Mouse (Mus musculus) forebrain, embryonic 11.5 days (tissue): ENCODE data around the gene Svs1. TPM values are rescaled to one million over a fixed set of nuclear protein-coding genes. Genes with fewer than 3 reads are reported as not detected.

Experiments
- ATAC-seq: fragments of 200-750 bp; cut with Nextera tagmentation; replicated peaks from 2 replicates; pipeline ENCODE4 v1.8.0; 2017; ENCODE audit warnings: moderate TSS enrichment; ENCODE audit not compliant: low FRiP score
- DNase-seq: peaks from one replicate; pipeline ENCODE4 v3.0.0-alpha.2; 2017; ENCODE audit warnings: low spot score
- H3K27ac ChIP-seq: fragments of 300-500 bp; sonication (generic); 2 replicates; pipeline ENCODE4 v1.5.1; 2014; ENCODE audit warnings: low read depth, low read length
- H3K27me3 ChIP-seq: fragments of 300-500 bp; sonication (generic); 2 replicates; pipeline ENCODE4 v1.6.1; 2014; ENCODE audit warnings: mild to moderate bottlenecking, low read length, mixed read lengths; ENCODE audit not compliant: control insufficient read depth, insufficient read depth
- H3K36me3 ChIP-seq: fragments of 300-500 bp; sonication (generic); 2 replicates; pipeline ENCODE4 v1.6.1; 2014; ENCODE audit warnings: mild to moderate bottlenecking, low read length, moderate library complexity, mixed read lengths; ENCODE audit not compliant: control insufficient read depth, insufficient read depth
- H3K4me1 ChIP-seq: fragments of 300-500 bp; sonication (generic); replicated peaks from 2 replicates; pipeline ENCODE4 v1.6.1; 2014; ENCODE audit warnings: low read length, mixed read lengths; ENCODE audit not compliant: control insufficient read depth, insufficient read depth
- H3K4me2 ChIP-seq: fragments of 300-500 bp; sonication (generic); 2 replicates; pipeline ENCODE4 v1.6.1; 2014; ENCODE audit warnings: low read depth, mild to moderate bottlenecking, low read length, moderate library complexity, mixed read lengths; ENCODE audit not compliant: severe bottlenecking
- H3K4me3 ChIP-seq: fragments of 300-500 bp; sonication (generic); 2 replicates; pipeline ENCODE4 v1.5.1; 2014; ENCODE audit warnings: low read depth, low read length
- H3K9ac ChIP-seq: fragments of 300-500 bp; sonication (generic); 2 replicates; pipeline ENCODE4 v1.6.1; 2014; ENCODE audit warnings: low read length
- H3K9me3 ChIP-seq: fragments of 300-500 bp; sonication (generic); 2 replicates; pipeline ENCODE4 v1.6.1; 2016; ENCODE audit warnings: low read length, mixed read lengths; ENCODE audit not compliant: control insufficient read depth
- WGBS: fragments of 180-500 bp; shearing (Covaris S2); extraction: QIAGEN DNeasy Blood & Tissue Kit; methylation state at CpG from one replicate; pipeline ENCODE4 v1.1.7; 2014; 5-methylcytosine and 5-hydroxymethylcytosine counted together
- polyA plus RNA-seq: library from polyadenylated mRNA; unstranded; fragments of >200 nt; fragmentation: Nextera tagmentation; extraction: Ambion mirVana; gene quantifications from 2 replicates; pipeline ENCODE4 v1.2.1, GENCODE M21; 2014

Gene Svs1
- polyA plus RNA-seq, 1 experiment from 2014 or later, result not detected

DNA sequence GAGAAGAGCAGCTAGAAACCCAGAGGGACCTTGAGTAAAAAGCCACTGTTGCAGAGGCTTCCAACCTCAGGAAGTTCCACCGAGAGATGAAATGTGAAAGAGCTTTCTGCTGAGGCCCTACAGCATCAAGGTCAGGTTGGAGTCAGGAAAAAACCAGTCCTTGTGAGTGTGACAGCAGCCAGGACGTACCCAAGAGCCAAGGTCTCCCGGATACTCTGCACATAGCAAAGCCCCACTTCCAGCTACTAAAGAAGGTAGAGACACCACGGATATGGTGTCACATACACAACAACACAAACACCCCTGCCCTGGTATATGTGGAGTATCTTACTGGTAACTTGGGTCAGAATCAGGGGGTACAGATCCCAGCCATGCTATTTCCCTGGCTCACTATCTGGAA is 12.1 kb downstream of the Svs1 start:
- ATAC-seq (no peak), DNase-seq (no peak)
- no peak overlapping the region for H3K27ac ChIP-seq
- no peaks in the 10 kb centered on the region for H3K4me1 ChIP-seq
- H3K9me3 ChIP-seq, result no peaks in the 10 kb centered on the region
- H3K4me2 ChIP-seq, result no peak overlapping the region
- H3K27me3 ChIP-seq, result no peaks in the 10 kb centered on the region
- no peak overlapping the region for H3K4me3 ChIP-seq
- no peak overlapping the region for H3K9ac ChIP-seq
- H3K36me3 ChIP-seq, result no peaks in the 10 kb centered on the region
- WGBS, result 90% methylated on average over 4 of the region's 4 CpGs

DNA sequence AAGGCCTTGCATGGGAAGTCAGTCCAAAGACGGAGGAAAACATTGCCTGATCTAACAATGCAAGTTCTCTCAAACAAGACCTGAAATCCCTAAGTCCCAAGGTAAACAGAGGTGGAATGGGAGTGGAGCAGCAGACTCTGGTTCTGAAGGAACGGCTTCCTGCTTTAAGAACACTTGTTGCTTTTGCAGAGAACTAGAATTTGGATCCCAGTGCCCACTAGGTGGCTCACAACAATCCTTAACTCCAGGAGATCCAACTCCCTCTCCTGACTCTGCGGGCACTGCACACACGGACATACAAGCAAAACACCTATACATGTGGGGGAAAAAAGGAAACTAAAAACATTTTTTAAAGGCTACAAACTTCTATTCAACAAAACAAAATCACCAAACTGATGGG is 16.7 kb downstream of the Svs1 start:
- H3K27ac ChIP-seq, result no peak overlapping the region
- DNase-seq (no peak), ATAC-seq (no peak)
- H3K4me2 ChIP-seq, result no peak overlapping the region
- no peaks in the 10 kb centered on the region for H3K27me3 ChIP-seq
- H3K4me3 ChIP-seq, result no peak overlapping the region
- H3K36me3 ChIP-seq, result no peaks in the 10 kb centered on the region
- WGBS, result 47% methylated on average over 4 of the region's 4 CpGs
- H3K9ac ChIP-seq, result no peak overlapping the region
- no peaks in the 10 kb centered on the region for H3K9me3 ChIP-seq
- no peaks in the 10 kb centered on the region for H3K4me1 ChIP-seq

DNA sequence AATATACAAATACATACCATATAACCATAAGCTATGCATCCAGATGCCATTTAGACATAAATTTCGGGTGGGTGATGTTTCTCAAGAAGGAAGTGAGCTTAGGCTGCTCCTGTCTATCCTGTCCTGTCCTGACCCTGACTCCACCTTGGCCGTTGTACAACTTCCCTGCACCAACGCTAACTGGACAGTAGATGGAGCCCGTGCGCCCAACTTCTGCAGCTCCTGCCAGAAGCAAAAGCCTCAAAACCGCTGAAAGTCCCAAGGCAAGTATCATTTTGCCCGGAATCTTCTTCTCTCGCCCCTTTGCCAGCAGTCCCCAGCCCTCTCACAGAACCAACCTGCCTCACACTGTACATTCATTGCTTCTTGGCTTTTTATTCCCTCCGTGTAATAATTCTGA is 21.3 kb downstream of the Svs1 start:
- under 1% methylated on average over 9 of the region's 9 CpGs for WGBS
- Histone ChIP-seq H3K4me1 (no peaks in the 10 kb centered on the region), H3K27me3 (no peaks in the 10 kb centered on the region), H3K9me3 (peaks cover 3% of the 10 kb centered on the region; the same call in 1 of the 2 replicates), H3K4me3 (peak overlapping the region; percentile 15; the same call in 1 of the 2 replicates), H3K9ac (no peak overlapping the region), H3K36me3 (no peaks in the 10 kb centered on the region), H3K4me2 (peak overlapping the region; percentile 39), H3K27ac (no peak overlapping the region)
- DNase-seq, result peak; percentile 87
- ATAC-seq, result 0 out of 2 replicates have a peak, but pooled peaks have one; percentile 33

DNA sequence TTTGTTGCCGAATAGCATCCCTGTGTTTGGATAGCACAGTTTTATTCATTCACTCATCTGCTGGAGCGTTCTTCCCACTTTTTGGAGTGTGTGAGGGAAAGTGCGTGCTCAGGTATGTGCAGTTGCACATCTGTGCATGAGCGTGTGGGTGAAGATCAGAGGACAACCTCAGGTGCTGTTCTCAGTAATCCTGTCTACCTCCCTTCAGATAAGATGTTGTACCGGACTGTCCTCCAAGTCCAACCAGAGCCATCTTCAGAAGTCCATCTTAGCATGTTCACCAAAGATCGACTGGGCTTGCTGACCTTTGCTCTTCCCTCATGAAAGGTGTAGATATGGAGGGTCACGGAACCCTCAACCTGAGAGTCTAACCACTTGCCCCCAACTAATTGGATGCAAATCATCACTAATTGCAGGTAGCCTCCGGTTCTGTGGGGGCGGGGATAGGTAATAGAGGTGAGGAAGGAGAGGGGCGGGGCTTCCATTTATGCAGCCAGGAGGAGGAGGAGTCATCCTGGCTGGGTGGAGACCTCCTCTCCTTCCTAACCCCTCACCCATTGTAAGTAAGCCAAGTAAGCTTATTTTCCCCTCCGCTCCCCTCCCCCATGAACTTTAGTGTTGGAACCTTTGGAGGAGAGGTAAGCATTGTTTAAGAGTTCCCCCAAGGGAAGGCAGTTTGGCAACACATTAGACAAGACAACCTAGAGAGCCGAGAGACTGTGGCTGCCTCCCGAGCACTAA is 21.9 kb downstream of the Svs1 start:
- Histone ChIP-seq H3K4me2 (peak overlapping the region; percentile 39), H3K9me3 (peaks cover 3% of the 10 kb centered on the region; the same call in 1 of the 2 replicates), H3K27ac (no peak overlapping the region), H3K4me1 (no peaks in the 10 kb centered on the region), H3K27me3 (no peaks in the 10 kb centered on the region), H3K9ac (no peak overlapping the region), H3K4me3 (peak overlapping the region; percentile 15; the same call in 1 of the 2 replicates), H3K36me3 (no peaks in the 10 kb centered on the region)
- peak; percentile 51 for DNase-seq
- 27% methylated on average over 13 of the region's 13 CpGs for WGBS
- ATAC-seq, result peak; percentile 65

DNA sequence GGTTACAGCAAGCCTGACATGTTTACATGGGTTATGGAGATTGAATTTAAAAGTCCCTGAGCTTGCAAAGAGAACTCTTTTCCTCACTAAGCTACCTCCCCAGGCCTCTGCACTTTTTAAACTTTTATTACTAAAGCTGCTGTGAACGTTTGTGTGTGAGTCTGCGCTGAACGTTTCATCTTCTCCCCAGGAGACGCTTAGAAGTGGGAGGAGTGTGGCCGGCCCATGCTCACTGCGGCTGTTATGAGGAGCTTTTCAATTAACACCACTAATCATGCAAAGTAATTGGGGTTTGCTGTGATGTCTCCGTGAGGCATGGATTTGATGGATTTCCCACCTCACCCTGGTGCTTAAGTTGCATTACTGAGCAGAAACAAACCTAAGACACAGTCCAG is 22.5 kb downstream of the Svs1 start:
- 28% methylated on average over 7 of the region's 7 CpGs for WGBS
- Histone ChIP-seq H3K9me3 (peaks cover 3% of the 10 kb centered on the region; the same call in 1 of the 2 replicates), H3K27ac (no peak overlapping the region), H3K9ac (no peak overlapping the region), H3K27me3 (no peaks in the 10 kb centered on the region), H3K4me2 (peak overlapping the region; percentile 39; the same call in 1 of the 2 replicates), H3K4me3 (no peak overlapping the region), H3K36me3 (no peaks in the 10 kb centered on the region), H3K4me1 (no peaks in the 10 kb centered on the region)
- peak; percentile 51; the same call in 1 of the 2 replicates for ATAC-seq
- DNase-seq, result no peak

DNA sequence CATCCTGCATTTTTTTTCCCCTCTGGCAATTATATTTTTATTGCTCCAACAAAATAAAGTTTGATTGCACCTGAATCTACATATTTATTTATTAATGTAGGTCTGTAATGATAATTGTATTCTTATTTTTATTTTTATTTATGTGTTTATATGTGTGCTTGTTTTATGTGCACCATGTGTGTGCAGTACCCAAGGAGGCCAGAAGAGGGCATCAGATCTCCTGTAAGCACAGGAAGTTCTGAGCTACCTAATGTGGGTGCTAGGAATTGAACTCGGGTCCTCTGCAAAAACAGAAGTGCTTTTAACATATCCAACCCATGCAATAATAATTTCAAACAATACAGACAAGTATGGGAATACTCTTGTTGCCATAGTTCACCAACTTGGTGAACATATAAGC is 23.0 kb downstream of the Svs1 start:
- H3K9me3 ChIP-seq, result peaks cover 3% of the 10 kb centered on the region; the same call in 1 of the 2 replicates
- H3K4me3 ChIP-seq, result no peak overlapping the region
- H3K36me3 ChIP-seq, result no peaks in the 10 kb centered on the region
- H3K27me3 ChIP-seq, result no peaks in the 10 kb centered on the region
- no peak overlapping the region for H3K9ac ChIP-seq
- 95% methylated on average over 1 of the region's 1 CpGs for WGBS
- DNase-seq (no peak), ATAC-seq (no peak)
- H3K4me2 ChIP-seq, result no peak overlapping the region
- no peak overlapping the region for H3K27ac ChIP-seq
- no peaks in the 10 kb centered on the region for H3K4me1 ChIP-seq

DNA sequence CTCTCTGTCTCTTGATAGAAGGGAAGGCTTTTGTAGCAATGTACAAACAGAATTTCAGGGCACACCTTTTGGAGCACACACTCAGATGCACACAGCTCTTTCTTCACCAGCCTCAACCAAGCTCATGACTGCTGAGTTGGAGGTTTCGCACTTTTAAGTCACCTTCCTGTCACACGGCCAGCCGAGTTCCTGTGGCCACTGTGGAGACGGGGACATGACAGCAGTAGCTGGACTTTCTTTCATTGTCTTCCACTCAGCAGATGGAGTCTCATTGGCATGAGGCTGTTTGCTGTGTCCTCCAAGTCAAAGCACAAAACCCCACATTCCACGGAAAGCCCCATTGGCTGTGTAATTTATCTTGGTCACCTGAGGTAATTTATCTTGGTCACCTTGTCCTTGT is 24.5 kb downstream of the Svs1 start:
- Histone ChIP-seq H3K27ac (no peak overlapping the region), H3K4me2 (no peak overlapping the region), H3K36me3 (no peaks in the 10 kb centered on the region), H3K4me3 (no peak overlapping the region), H3K9ac (no peak overlapping the region), H3K9me3 (peaks cover 3% of the 10 kb centered on the region; the same call in 1 of the 2 replicates), H3K27me3 (no peaks in the 10 kb centered on the region), H3K4me1 (no peaks in the 10 kb centered on the region)
- 83% methylated on average over 5 of the region's 5 CpGs for WGBS
- DNase-seq (no peak), ATAC-seq (no peak)

DNA sequence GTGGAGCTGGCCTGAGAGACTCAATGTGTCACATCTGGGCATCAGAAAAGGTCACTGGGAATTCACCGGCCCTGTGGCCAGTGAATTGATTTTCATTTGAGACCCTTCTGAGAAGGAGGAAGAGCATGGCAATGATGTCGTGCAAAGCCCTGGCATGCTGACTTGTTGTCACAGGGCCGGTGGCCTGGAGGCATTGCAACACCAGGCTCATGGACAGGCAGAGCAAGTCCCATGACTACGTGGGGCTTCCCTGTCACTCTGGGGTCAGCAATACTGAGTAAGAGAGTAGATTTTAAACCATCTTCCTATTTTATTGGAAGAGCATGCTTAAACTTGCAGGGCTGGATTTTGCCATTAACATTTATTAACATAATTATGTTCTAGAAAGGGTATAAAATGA is 26.4 kb downstream of the Svs1 start:
- Histone ChIP-seq H3K27me3 (no peaks in the 10 kb centered on the region), H3K36me3 (no peaks in the 10 kb centered on the region), H3K4me1 (no peaks in the 10 kb centered on the region), H3K27ac (no peak overlapping the region), H3K4me3 (no peak overlapping the region), H3K9me3 (peaks cover 3% of the 10 kb centered on the region; the same call in 1 of the 2 replicates), H3K9ac (no peak overlapping the region), H3K4me2 (no peak overlapping the region)
- DNase-seq, result no peak
- 81% methylated on average over 4 of the region's 4 CpGs for WGBS
- ATAC-seq, result no peak

DNA sequence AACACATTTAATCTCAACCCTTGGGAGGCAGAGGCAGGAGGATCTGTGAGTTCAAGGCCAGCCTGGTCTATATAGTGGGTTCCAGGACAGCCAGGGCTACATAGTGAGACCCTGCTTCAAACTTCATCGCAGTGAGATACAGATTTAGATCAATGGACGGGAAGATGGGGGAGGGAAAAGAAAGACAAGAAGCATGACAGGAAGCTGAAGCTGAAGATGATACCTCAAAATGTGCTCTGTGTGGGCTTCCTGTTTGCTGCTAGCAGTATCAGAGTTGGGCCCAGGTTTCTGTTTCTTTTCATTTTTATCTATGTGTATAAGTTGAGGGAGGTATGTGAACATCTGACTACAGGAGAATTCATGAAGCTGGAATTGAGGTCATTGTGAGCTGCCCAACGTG is 26.8 kb downstream of the Svs1 start:
- no peak overlapping the region for H3K4me2 ChIP-seq
- H3K27me3 ChIP-seq, result no peaks in the 10 kb centered on the region
- H3K9ac ChIP-seq, result no peak overlapping the region
- no peak overlapping the region for H3K4me3 ChIP-seq
- no peaks in the 10 kb centered on the region for H3K4me1 ChIP-seq
- DNase-seq (no peak), ATAC-seq (no peak)
- no peaks in the 10 kb centered on the region for H3K36me3 ChIP-seq
- peaks cover 3% of the 10 kb centered on the region; the same call in 1 of the 2 replicates for H3K9me3 ChIP-seq
- no peak overlapping the region for H3K27ac ChIP-seq
- 89% methylated on average over 3 of the region's 3 CpGs for WGBS
